ENCODE assay signal across 8 mouse cellular contexts in the genomic region with DNA sequence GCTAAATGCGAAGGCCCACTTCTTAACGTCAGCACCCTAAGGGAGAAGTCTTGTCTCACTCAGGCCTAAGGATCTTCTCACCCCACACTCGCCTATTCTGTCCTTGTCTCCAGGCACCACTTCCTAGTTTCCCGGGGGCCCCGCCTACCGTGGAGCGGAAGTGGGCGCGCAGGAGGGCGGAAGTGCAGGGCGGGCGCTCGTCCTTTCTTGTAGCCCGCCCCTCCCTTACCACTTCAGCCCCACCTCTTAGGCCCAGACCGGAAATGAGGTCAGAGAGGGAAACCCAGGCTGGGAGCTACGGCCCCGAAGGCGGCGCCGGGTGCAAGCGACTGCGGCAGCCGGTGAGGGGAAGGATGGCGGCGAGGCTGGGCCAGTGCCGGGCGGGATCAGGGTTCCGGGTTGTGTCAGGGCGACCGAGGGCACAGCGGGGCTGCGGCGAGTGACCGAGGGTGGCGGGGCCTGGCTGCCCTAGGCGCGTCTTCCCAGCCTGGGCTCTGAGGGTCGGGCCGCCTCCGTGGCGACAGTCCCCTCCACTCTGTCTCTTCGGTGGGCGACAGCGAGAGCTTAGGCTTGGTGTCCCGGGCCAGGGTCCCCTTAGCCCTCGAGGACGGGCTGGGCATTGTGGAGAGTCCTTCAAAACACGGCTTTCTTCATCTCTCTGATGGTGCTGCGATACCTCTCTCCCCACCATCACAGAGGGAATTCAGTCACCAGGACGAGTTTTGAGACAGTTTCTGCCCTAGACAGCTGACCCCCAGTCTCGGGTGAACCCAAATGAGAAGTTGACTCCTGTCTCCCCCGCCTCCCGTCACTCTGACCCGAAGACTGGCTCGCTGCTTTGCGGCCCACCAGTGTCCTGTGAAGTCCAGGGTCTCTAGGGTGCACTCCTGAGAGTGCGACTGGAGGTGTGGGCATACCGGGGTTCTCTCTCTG. TPM values are rescaled to one million over a fixed set of nuclear protein-coding genes. Genes with fewer than 3 reads are reported as not detected.
A peak's percentile ranks its signal among the peaks of the same experiment; 100 is the strongest.
DNase-seq lines count a peak whose midpoint lies in the region; ATAC-seq and TF ChIP-seq lines count a peak whose summit lies in the region.

TSS of gene Gpatch2l (plus strand) at position 255 of the 933 bp plus-strand sequence.

- H3K4me2 ChIP-seq in heart, embryonic 11.5 days = peak within 1 kb of the TSS; percentile 94
- peak within 1 kb of the TSS; percentile 91 for H3K4me2 ChIP-seq in kidney, embryonic 16.5 days (replicated peaks; ENCODE audit: low read depth, low read length)
- peak within 1 kb of the TSS; percentile 99 for H3K4me2 ChIP-seq in myocyte (ENCODE audit: low read depth)

- H3K36me3 ChIP-seq in C2C12 (ENCODE audit: control insufficient read depth, insufficient read depth) = peaks cover 11% of the 10 kb centered on the region
- peaks cover 30% of the 10 kb centered on the region for H3K36me3 ChIP-seq in erythroblast, embryonic 14.5 days (ENCODE audit: control insufficient read depth)
- H3K36me3 ChIP-seq in heart, embryonic 11.5 days (ENCODE audit: control insufficient read depth, insufficient read depth, low read length) = no peaks in the 10 kb centered on the region
- H3K36me3 ChIP-seq in kidney, embryonic 16.5 days (ENCODE audit: insufficient read depth, low read length) = peaks cover 18% of the 10 kb centered on the region
- peaks cover 4% of the 10 kb centered on the region for H3K36me3 ChIP-seq in liver, adult 2 months (ENCODE audit: control insufficient read depth, insufficient read depth, low read length)
- H3K36me3 ChIP-seq in myocyte (ENCODE audit: control insufficient read depth, insufficient read depth) = peaks cover 13% of the 10 kb centered on the region
- peaks cover 2% of the 10 kb centered on the region; the same call in 1 of the 2 replicates for H3K36me3 ChIP-seq in splenic B cell, adult 2 months (ENCODE audit: control insufficient read depth, insufficient read depth, low read length, poor library complexity, severe bottlenecking)

- peak within 1 kb of the TSS; percentile 83 for H3K4me3 ChIP-seq in C2C12 (ENCODE audit: insufficient read depth, poor library complexity, severe bottlenecking)
- H3K4me3 ChIP-seq in erythroblast, embryonic 14.5 days (replicated peaks) = peak within 1 kb of the TSS; percentile 99
- peak within 1 kb of the TSS; percentile 89 for H3K4me3 ChIP-seq in heart, embryonic 11.5 days (ENCODE audit: low read depth, low read length)
- peak within 1 kb of the TSS; percentile 77 for H3K4me3 ChIP-seq in kidney, embryonic 16.5 days (ENCODE audit: low read length)
- H3K4me3 ChIP-seq in liver, adult 2 months (ENCODE audit: insufficient read depth, low read depth, low read length) = peak within 1 kb of the TSS; percentile 93
- H3K4me3 ChIP-seq in myocyte = peak within 1 kb of the TSS; percentile 88

- peaks cover 4% of the 10 kb centered on the region for H3K27me3 ChIP-seq in C2C12 (ENCODE audit: control insufficient read depth, insufficient read depth, insufficient read length)
- H3K27me3 ChIP-seq in erythroblast, embryonic 14.5 days (ENCODE audit: control insufficient read depth) = peaks cover 4% of the 10 kb centered on the region; the same call in 1 of the 2 replicates
- H3K27me3 ChIP-seq in heart, embryonic 11.5 days (ENCODE audit: control insufficient read depth, insufficient read depth, low read length) = no peaks in the 10 kb centered on the region
- H3K27me3 ChIP-seq in kidney, embryonic 16.5 days (ENCODE audit: insufficient read depth, low read length) = no peaks in the 10 kb centered on the region
- H3K27me3 ChIP-seq in liver, adult 2 months (ENCODE audit: control insufficient read depth, insufficient read depth, low read length) = no peaks in the 10 kb centered on the region
- H3K27me3 ChIP-seq in myocyte (ENCODE audit: control insufficient read depth, insufficient read depth, insufficient read length) = no peaks in the 10 kb centered on the region
- no peaks in the 10 kb centered on the region; the same call in 1 of the 2 replicates for H3K27me3 ChIP-seq in splenic B cell, adult 2 months (ENCODE audit: control insufficient read depth, insufficient read depth, low read length, poor library complexity, severe bottlenecking)

- peaks cover 26% of the 10 kb centered on the region for H3K79me3 ChIP-seq in C2C12 (ENCODE audit: low read depth)

- DNase-seq in brain, embryonic 14.5 days (ENCODE audit: low read depth) = peak; percentile 99
- DNase-seq in liver, adult 2 months (ENCODE audit: extremely low read depth, low read depth, low spot score) = peak; percentile 89
- DNase-seq in splenic B cell, adult 2 months (ENCODE audit: low read depth, low spot score) = peak; percentile 97

- peak; percentile 91 for TF ChIP-seq POLR2A in brain, embryonic 14.5 days (IDR thresholded peaks at IDR 0.05; ENCODE audit: borderline replicate concordance, extremely low read depth, insufficient read depth, insufficient read length, poor library complexity, severe bottlenecking)
- TF ChIP-seq POLR2A in liver, adult 2 months (IDR thresholded peaks at IDR 0.05; ENCODE audit: extremely low read depth, insufficient read depth, low read length) = peak; percentile 70; the same call in 1 of the 2 replicates
- peak; percentile 97 for TF ChIP-seq POLR2A in myocyte (IDR thresholded peaks at IDR 0.05; ENCODE audit: insufficient read length, low read depth)

- H3ac ChIP-seq in C2C12 (ENCODE audit: control insufficient read depth, insufficient read length, low read depth) (peak within 1 kb of the TSS; percentile 80), myocyte (ENCODE audit: control insufficient read depth, insufficient read length) (peak within 1 kb of the TSS; percentile 85)

- ATAC-seq in heart, embryonic 11.5 days (replicated peaks; ENCODE audit: insufficient number of reproducible peaks, low FRiP score, low TSS enrichment) = peak; percentile 98
- peak; percentile 100 for ATAC-seq in kidney, embryonic 16.5 days (ENCODE audit: low FRiP score, low TSS enrichment)

- H3K79me2 ChIP-seq in C2C12 (ENCODE audit: control insufficient read depth, insufficient read depth) = peaks cover 43% of the 10 kb centered on the region
- peaks cover 16% of the 10 kb centered on the region; the same call in 1 of the 2 replicates for H3K79me2 ChIP-seq in liver, adult 2 months (ENCODE audit: control insufficient read depth, insufficient read depth, low read length)
- H3K79me2 ChIP-seq in myocyte (ENCODE audit: control insufficient read depth, insufficient read depth) = peaks cover 44% of the 10 kb centered on the region

- peak within 1 kb of the TSS; percentile 75 for H3K27ac ChIP-seq in heart, embryonic 11.5 days (ENCODE audit: low read depth, low read length)
- H3K27ac ChIP-seq in kidney, embryonic 16.5 days (ENCODE audit: low read length) = peak within 1 kb of the TSS; percentile 77
- H3K27ac ChIP-seq in liver, adult 2 months (replicated peaks; ENCODE audit: insufficient read depth, low read depth, low read length) = peak within 1 kb of the TSS; percentile 45

- peaks cover 51% of the 10 kb centered on the region for H3K4me1 ChIP-seq in erythroblast, embryonic 14.5 days (ENCODE audit: control insufficient read depth)
- H3K4me1 ChIP-seq in heart, embryonic 11.5 days (ENCODE audit: control insufficient read depth, insufficient read depth, low read length) = peaks cover 14% of the 10 kb centered on the region
- peaks cover 12% of the 10 kb centered on the region for H3K4me1 ChIP-seq in kidney, embryonic 16.5 days (ENCODE audit: insufficient read depth, low read length)
- H3K4me1 ChIP-seq in liver, adult 2 months (ENCODE audit: control insufficient read depth, insufficient read depth, low read length) = no peaks in the 10 kb centered on the region; the same call in 1 of the 2 replicates

- peak within 1 kb of the TSS; percentile 86 for H3K9ac ChIP-seq in heart, embryonic 11.5 days (ENCODE audit: low read depth, low read length)
- peak within 1 kb of the TSS; percentile 85 for H3K9ac ChIP-seq in kidney, embryonic 16.5 days (replicated peaks; ENCODE audit: low read length)
- H3K9ac ChIP-seq in liver, adult 2 months (ENCODE audit: low read depth, low read length) = peak within 1 kb of the TSS; percentile 93

- no peaks in the 10 kb centered on the region for H3K9me3 ChIP-seq in erythroblast, embryonic 14.5 days (ENCODE audit: control insufficient read depth, low read length)
- no peaks in the 10 kb centered on the region for H3K9me3 ChIP-seq in heart, embryonic 11.5 days (replicated peaks; ENCODE audit: control insufficient read depth, low read length)
- H3K9me3 ChIP-seq in kidney, embryonic 16.5 days (ENCODE audit: low read length) = no peaks in the 10 kb centered on the region

- TF ChIP-seq CTCF in C2C12 (IDR thresholded peaks at IDR 0.05; ENCODE audit: control insufficient read depth, insufficient read depth, insufficient read length) = no peak
- TF ChIP-seq CTCF in brain, embryonic 14.5 days (IDR thresholded peaks at IDR 0.05; ENCODE audit: borderline replicate concordance, extremely low read depth, insufficient read depth, insufficient read length) = no peak
- TF ChIP-seq CTCF in liver, adult 2 months (IDR thresholded peaks at IDR 0.05; ENCODE audit: low read depth, low read length) = no peak

- WGBS in heart, embryonic 11.5 days (ENCODE audit: insufficient replicate concordance) = 1% methylated on average over 55 of the region's 58 CpGs
- under 1% methylated on average over 57 of the region's 58 CpGs for whole genome bisulfite sequencing in kidney, embryonic 16.5 days
- under 1% methylated on average over 58 of the region's 58 CpGs for WGBS in liver, adult 2 months

TF ChIP-seq in C2C12, 6 proteins besides CTCF, POLR2A, EP300 and RAD21 (continues in another document):
- TF ChIP-seq CEBPB (IDR thresholded peaks at IDR 0.05; ENCODE audit: low read depth) (no peak), MYOG (IDR thresholded peaks at IDR 0.05; ENCODE audit: control insufficient read depth, extremely low read depth, insufficient read length) (no peak), FOSL1 (IDR thresholded peaks at IDR 0.05; ENCODE audit: insufficient read depth, low read length, poor library complexity, severe bottlenecking) (no peak), MYOD1 (IDR thresholded peaks at IDR 0.05; ENCODE audit: control insufficient read depth, insufficient read length, low read depth) (no peak)

TF ChIP-seq in myocyte, 11 proteins besides CTCF, POLR2A, EP300 and RAD21 (continues in another document):
- TF ChIP-seq POLR2AphosphoS2 (IDR thresholded peaks at IDR 0.05; ENCODE audit: insufficient read length, low read depth) (peak; percentile 84), SRF (IDR thresholded peaks at IDR 0.05; ENCODE audit: control insufficient read depth, insufficient read length, low read depth) (peak; percentile 22), MYOG (IDR thresholded peaks at IDR 0.05; ENCODE audit: control insufficient read depth in 1 of 3, insufficient read depth in 1 of 3, insufficient read length in 2 of 3, low read depth in 2 of 3) (peak in 2 of 3 experiments; percentile 2 to 8)

RNA-seq across cellular contexts. Expression of gene Gpatch2l, which starts in this region (rescaled TPM):
- polyA plus RNA-seq in C2C12 (2012; fragmentation: generic; extraction: Trizol) (7.2 TPM), myocyte (2012; fragmentation: generic; extraction: Trizol) (11.4 TPM)
- polyA plus RNA-seq in brain, embryonic 14.5 days (2012; rRNA removed) = 24.3 and 26.3 TPM in 2 replicates
- polyA plus RNA-seq in erythroblast, embryonic 14.5 days (2012) = 0.44 and 0.52 TPM in 2 replicates
- polyA plus RNA-seq in heart, embryonic 11.5 days (2014; fragmentation: Nextera tagmentation; extraction: Ambion mirVana) = 10.8 and 14.2 TPM in 2 replicates
- polyA plus RNA-seq in kidney, embryonic 16.5 days (2015; fragmentation: Nextera tagmentation; extraction: Ambion mirVana) = 14.7 and 16.4 TPM in 2 replicates
- 8.7 TPM in 2 replicates for total RNA-seq in liver, adult 2 months (2014; rRNA removed)
- polyA plus RNA-seq in liver, adult 2 months (2012; rRNA removed) = 4.3 and 6.1 TPM in 2 replicates

Comparison
In these comparisons a context has a peak if more than half of its experiments do, and no peak if none do; other contexts are left out.
1. Peak in every context shown above with its lines: DNase-seq, ATAC-seq, H3K4me3 ChIP-seq and H3K27ac ChIP-seq.